19 mouse cellular contexts compared by ENCODE assay signal in genomic region chr5:79734885-79735284, GRCm38 (mm10).
DNase-seq lines count a peak whose midpoint lies in the region; ATAC-seq and TF ChIP-seq lines count a peak whose summit lies in the region.
"Had no signal": no experiment of that assay in that cellular context is flagged by ENCODE, and none has a peak within 500 bp of the region (broad histone marks: within the 10 kb centered on the region; RNA-seq: fewer than 3 reads in every experiment).

No protein-coding gene starts in this region.

- H3K9ac ChIP-seq in forebrain, embryonic 14.5 days (ENCODE audit: low read length): no peak overlapping the region
- no peak overlapping the region for H3K9ac ChIP-seq in forebrain, embryonic 13.5 days
- no peak overlapping the region for H3K9ac ChIP-seq in heart, embryonic 11.5 days (ENCODE audit: low read depth, low read length)
- H3K9ac ChIP-seq in midbrain, postnatal 0 days (replicated peaks; ENCODE audit: low read length, poor library complexity, severe bottlenecking): no peak overlapping the region
- H3K9ac ChIP-seq in midbrain, embryonic 15.5 days: no peak overlapping the region
- H3K9ac ChIP-seq: forebrain, embryonic 15.5 days; limb, embryonic 15.5 days; liver, postnatal 0 days; midbrain, embryonic 12.5 days had no signal

- H3K4me1 ChIP-seq in forebrain, embryonic 14.5 days (ENCODE audit: control insufficient read depth, insufficient read depth, low read length): no peaks in the 10 kb centered on the region
- H3K4me1 ChIP-seq in forebrain, embryonic 13.5 days: no peaks in the 10 kb centered on the region
- no peaks in the 10 kb centered on the region for H3K4me1 ChIP-seq in heart, embryonic 11.5 days (ENCODE audit: control insufficient read depth, insufficient read depth, low read length)
- H3K4me1 ChIP-seq in midbrain, postnatal 0 days (ENCODE audit: insufficient read depth, low read length): no peaks in the 10 kb centered on the region
- no peaks in the 10 kb centered on the region for H3K4me1 ChIP-seq in midbrain, embryonic 15.5 days
- H3K4me1 ChIP-seq: forebrain, embryonic 15.5 days; limb, embryonic 15.5 days; midbrain, embryonic 12.5 days had no signal

- H3K27me3 ChIP-seq in forebrain, embryonic 14.5 days (replicated peaks; ENCODE audit: control insufficient read depth, insufficient read depth, low read length): no peaks in the 10 kb centered on the region
- H3K27me3 ChIP-seq in forebrain, embryonic 13.5 days: no peaks in the 10 kb centered on the region
- H3K27me3 ChIP-seq in heart, embryonic 11.5 days (ENCODE audit: control insufficient read depth, insufficient read depth, low read length): no peaks in the 10 kb centered on the region
- H3K27me3 ChIP-seq in midbrain, postnatal 0 days (ENCODE audit: insufficient read depth, low read length): no peaks in the 10 kb centered on the region
- H3K27me3 ChIP-seq in midbrain, embryonic 15.5 days (replicated peaks): no peaks in the 10 kb centered on the region
- H3K27me3 ChIP-seq: forebrain, embryonic 15.5 days; limb, embryonic 15.5 days; midbrain, embryonic 12.5 days had no signal

- no peak overlapping the region for H3K27ac ChIP-seq in forebrain, embryonic 14.5 days (ENCODE audit: low read depth, low read length)
- no peak overlapping the region for H3K27ac ChIP-seq in forebrain, embryonic 13.5 days
- H3K27ac ChIP-seq in heart, embryonic 11.5 days (ENCODE audit: low read depth, low read length): no peak overlapping the region
- H3K27ac ChIP-seq in midbrain, postnatal 0 days (ENCODE audit: low read depth, low read length): no peak overlapping the region
- H3K27ac ChIP-seq in midbrain, embryonic 15.5 days: no peak overlapping the region
- H3K27ac ChIP-seq: forebrain, embryonic 15.5 days; heart, adult 2 months; limb, embryonic 15.5 days; midbrain, embryonic 12.5 days had no signal

- no peak overlapping the region for H3K4me3 ChIP-seq in forebrain, embryonic 14.5 days (ENCODE audit: low read depth, low read length)
- no peak overlapping the region for H3K4me3 ChIP-seq in forebrain, embryonic 13.5 days
- H3K4me3 ChIP-seq in heart, embryonic 11.5 days (ENCODE audit: low read depth, low read length): no peak overlapping the region
- no peak overlapping the region for H3K4me3 ChIP-seq in midbrain, postnatal 0 days (ENCODE audit: low read depth, low read length)
- no peak overlapping the region for H3K4me3 ChIP-seq in midbrain, embryonic 15.5 days
- H3K4me3 ChIP-seq: forebrain, embryonic 15.5 days; heart, adult 2 months; limb, embryonic 15.5 days; midbrain, embryonic 12.5 days had no signal

- H3K4me2 ChIP-seq in forebrain, embryonic 14.5 days (ENCODE audit: low read length): no peak overlapping the region
- H3K4me2 ChIP-seq in forebrain, embryonic 13.5 days: no peak overlapping the region
- no peak overlapping the region for H3K4me2 ChIP-seq in heart, embryonic 11.5 days
- no peak overlapping the region for H3K4me2 ChIP-seq in midbrain, postnatal 0 days (ENCODE audit: low read depth, low read length, poor library complexity, severe bottlenecking)
- no peak overlapping the region for H3K4me2 ChIP-seq in midbrain, embryonic 15.5 days
- H3K4me2 ChIP-seq: forebrain, embryonic 15.5 days; limb, embryonic 15.5 days; midbrain, embryonic 12.5 days had no signal

- 60% methylated on average over 5 of the region's 5 CpGs for WGBS in forebrain, embryonic 14.5 days
- WGBS in forebrain, embryonic 13.5 days: 73% methylated on average over 5 of the region's 5 CpGs
- 67% methylated on average over 5 of the region's 5 CpGs for WGBS in heart, embryonic 11.5 days (ENCODE audit: insufficient replicate concordance)
- 69% methylated on average over 5 of the region's 5 CpGs for WGBS in midbrain, postnatal 0 days
- 85% methylated on average over 5 of the region's 5 CpGs for WGBS in midbrain, embryonic 15.5 days

- H3K9me3 ChIP-seq in forebrain, embryonic 14.5 days (replicated peaks; ENCODE audit: control insufficient read depth, low read length): no peaks in the 10 kb centered on the region
- no peaks in the 10 kb centered on the region for H3K9me3 ChIP-seq in forebrain, embryonic 13.5 days (replicated peaks)
- H3K9me3 ChIP-seq in heart, embryonic 11.5 days (replicated peaks; ENCODE audit: control insufficient read depth, low read length): no peaks in the 10 kb centered on the region
- H3K9me3 ChIP-seq in midbrain, postnatal 0 days (ENCODE audit: low read length): no peaks in the 10 kb centered on the region
- H3K9me3 ChIP-seq in midbrain, embryonic 15.5 days: no peaks in the 10 kb centered on the region
- H3K9me3 ChIP-seq: forebrain, embryonic 15.5 days; G1E; limb, embryonic 15.5 days; midbrain, embryonic 12.5 days had no signal

- no peaks in the 10 kb centered on the region for H3K36me3 ChIP-seq in forebrain, embryonic 14.5 days (ENCODE audit: control insufficient read depth, insufficient read depth, low read length)
- no peaks in the 10 kb centered on the region for H3K36me3 ChIP-seq in forebrain, embryonic 13.5 days (ENCODE audit: poor library complexity, severe bottlenecking)
- no peaks in the 10 kb centered on the region for H3K36me3 ChIP-seq in heart, embryonic 11.5 days (ENCODE audit: control insufficient read depth, insufficient read depth, low read length)
- no peaks in the 10 kb centered on the region for H3K36me3 ChIP-seq in midbrain, postnatal 0 days (ENCODE audit: insufficient read depth, low read length)
- H3K36me3 ChIP-seq in midbrain, embryonic 15.5 days (replicated peaks): no peaks in the 10 kb centered on the region
- H3K36me3 ChIP-seq: forebrain, embryonic 15.5 days; G1E; limb, embryonic 15.5 days; midbrain, embryonic 12.5 days had no signal

- TF ChIP-seq CTCF in midbrain, postnatal 0 days (IDR thresholded peaks at IDR 0.05): no peak

- DNase-seq in forebrain, embryonic 14.5 days (ENCODE audit: low spot score): peak; percentile 59
- peak; percentile 41 for DNase-seq in heart, postnatal 4 days
- peak; percentile 32 for DNase-seq in midbrain, postnatal 0 days (ENCODE audit: low spot score)
- peak; percentile 54 for DNase-seq in brain, adult 2 months (ENCODE audit: low read depth, low spot score)
- no peak for DNase-seq in thymus, postnatal 36 days
- DNase-seq: cerebellum, adult 11-12 months; heart, postnatal 14 days; kidney, adult 8-10 months; liver, postnatal 0 days; lung, postnatal 4 days; thymus, adult 2 months had no signal

- ATAC-seq in forebrain, embryonic 14.5 days: no peak
- no peak for ATAC-seq in forebrain, embryonic 13.5 days
- ATAC-seq in heart, embryonic 11.5 days (replicated peaks; ENCODE audit: insufficient number of reproducible peaks, low FRiP score, low TSS enrichment): no peak
- ATAC-seq in midbrain, postnatal 0 days (ENCODE audit: low FRiP score): no peak
- no peak for ATAC-seq in midbrain, embryonic 15.5 days (replicated peaks)
- ATAC-seq: forebrain, embryonic 15.5 days; liver, postnatal 0 days had no signal

Comparison
In these comparisons a context has a peak if more than half of its experiments do, and no peak if none do; other contexts are left out.
1. DNase-seq: peak in forebrain, embryonic 14.5 days (single experiment), heart, postnatal 4 days (single experiment), midbrain, postnatal 0 days (single experiment) and brain, adult 2 months (single experiment); none in thymus, postnatal 36 days (0 of 2).